Mouse (Mus musculus) CH12.LX (cell line): ENCODE results near the gene Krtap5-2. TPM values are rescaled to one million over a fixed set of nuclear protein-coding genes. Genes with fewer than 3 reads are reported as not detected.
"Not testable (repeated sequence)": the region's sequence is repeated elsewhere in the genome, so short reads cannot be mapped to it uniquely, and the experiment has no call there.

Experiments
- DNase-seq: peaks from one replicate; pipeline ENCODE4 v3.0.0-alpha.2; 2013; ENCODE audit errors: extremely low read depth
- H3K27ac ChIP-seq: 2 replicates; pipeline ENCODE4 v1.5.1; 2012; ENCODE audit warnings: low read depth, mild to moderate bottlenecking, control low read depth, moderate library complexity; ENCODE audit not compliant: insufficient read depth
- H3K27me3 ChIP-seq: replicated peaks from 2 replicates; pipeline ENCODE3; 2012; ENCODE audit warnings: inconsistent platforms
- H3K36me3 ChIP-seq, 2 experiments: replicated peaks in 1 of 2; 2 replicates each; pipeline versions ENCODE3 to v1.6.1; 2012; ENCODE audit warnings: inconsistent platforms in 1 of 2, low read length in 1 of 2, mild to moderate bottlenecking in 1 of 2, mixed read lengths in 1 of 2, moderate library complexity in 1 of 2; ENCODE audit not compliant: control insufficient read depth in 1 of 2, insufficient read depth in 1 of 2
- H3K4me1 ChIP-seq, 2 experiments: 2 replicates each; pipeline ENCODE4 v1.6.1; 2012; ENCODE audit warnings: inconsistent platforms in 1 of 2, moderate library complexity in 1 of 2; ENCODE audit not compliant: insufficient read depth in 2 of 2, control insufficient read depth in 1 of 2
- H3K4me2 ChIP-seq: 2 replicates; pipeline ENCODE4 v1.6.1; 2012; ENCODE audit warnings: low read depth, mild to moderate bottlenecking, control low read depth; ENCODE audit not compliant: poor library complexity, insufficient read depth, severe bottlenecking
- H3K4me3 ChIP-seq, 3 experiments: fragments of 150-350 bp in 1 of 3; sonication (generic) in 1 of 3; replicated peaks in 1 of 3; 2 replicates each; pipeline versions ENCODE3 to v1.5.1; 2011 to 2012; ENCODE audit warnings: low read depth in 2 of 3, low read length in 2 of 3, mild to moderate bottlenecking in 2 of 3, moderate library complexity in 2 of 3, control low read depth in 1 of 3, improper control_type of control experiment in 1 of 3, inconsistent platforms in 1 of 3, mixed read lengths in 1 of 3; ENCODE audit not compliant: poor library complexity in 1 of 3
- H3K79me2 ChIP-seq: replicated peaks from 2 replicates; pipeline ENCODE4 v1.6.1; 2012; ENCODE audit warnings: mild to moderate bottlenecking, moderate library complexity; ENCODE audit not compliant: control insufficient read depth, poor library complexity, insufficient read depth, severe bottlenecking; ENCODE audit errors: extremely low read depth
- H3K9ac ChIP-seq: 2 replicates; pipeline ENCODE4 v1.6.1; 2012; ENCODE audit warnings: low read depth, mild to moderate bottlenecking, control low read depth, moderate library complexity; ENCODE audit not compliant: insufficient read depth
- H3K9me3 ChIP-seq: replicated peaks from 2 replicates; pipeline ENCODE3; 2012; ENCODE audit warnings: low read length, inconsistent platforms, mixed read lengths
- CHD1 ChIP-seq: IDR thresholded peaks from 2 replicates; pipeline ENCODE4 v1.6.1; 2012; ENCODE audit warnings: low read depth, low read length, improper control_type of control experiment, inconsistent platforms
- ELF1 ChIP-seq: IDR thresholded peaks from 2 replicates; pipeline ENCODE4 v1.6.1; 2014; ENCODE audit warnings: low read depth, mild to moderate bottlenecking, inconsistent platforms, low read length, improper control_type of control experiment
- EP300 ChIP-seq: IDR thresholded peaks from 2 replicates; pipeline ENCODE4 v1.6.1; 2011; ENCODE audit warnings: low read length, improper control_type of control experiment
- ETS1 ChIP-seq: conservative IDR thresholded peaks from 2 replicates; pipeline ENCODE4 v1.6.1; 2012; ENCODE audit warnings: low read depth, mild to moderate bottlenecking, inconsistent platforms, low read length, improper control_type of control experiment, moderate library complexity
- GABPA ChIP-seq: IDR thresholded peaks from 2 replicates; pipeline ENCODE4 v1.6.1; 2012; ENCODE audit warnings: low read depth, low read length, improper control_type of control experiment, inconsistent platforms; ENCODE audit not compliant: insufficient replicate concordance
- MAFK ChIP-seq: IDR thresholded peaks from 2 replicates; pipeline ENCODE4 v1.6.1; 2011; ENCODE audit warnings: low read length, improper control_type of control experiment; ENCODE audit not compliant: insufficient replicate concordance
- MAZ ChIP-seq: IDR thresholded peaks from 2 replicates; pipeline ENCODE4 v1.6.1; 2012; ENCODE audit warnings: low read depth, mild to moderate bottlenecking, inconsistent platforms, low read length, improper control_type of control experiment, moderate library complexity
- MXI1 ChIP-seq: IDR thresholded peaks from 2 replicates; pipeline ENCODE4 v1.6.1; 2011; ENCODE audit warnings: mild to moderate bottlenecking, low read depth, low read length, improper control_type of control experiment
- NELFE ChIP-seq: IDR thresholded peaks from 2 replicates; pipeline ENCODE4 v1.6.1; 2011; ENCODE audit warnings: low read depth, low read length, improper control_type of control experiment
- RCOR1 ChIP-seq: conservative IDR thresholded peaks from 2 replicates; pipeline ENCODE4 v1.6.1; 2012; ENCODE audit warnings: low read depth, mild to moderate bottlenecking, inconsistent platforms, low read length, improper control_type of control experiment
- TCF12 ChIP-seq: IDR thresholded peaks from 2 replicates; pipeline ENCODE4 v1.6.1; 2014; ENCODE audit warnings: low read depth, mild to moderate bottlenecking, inconsistent platforms, low read length, improper control_type of control experiment
- UBTF ChIP-seq: IDR thresholded peaks from 2 replicates; pipeline ENCODE4 v1.6.1; 2012; ENCODE audit warnings: low read depth, mild to moderate bottlenecking, inconsistent platforms, low read length, improper control_type of control experiment, moderate library complexity
- USF2 ChIP-seq: conservative IDR thresholded peaks from 2 replicates; pipeline ENCODE4 v1.6.1; 2011; ENCODE audit warnings: low read depth, low read length, improper control_type of control experiment
- ZKSCAN1 ChIP-seq: IDR thresholded peaks from 2 replicates; pipeline ENCODE4 v1.6.1; 2012; ENCODE audit warnings: low read depth, inconsistent platforms, low read length, improper control_type of control experiment, borderline replicate concordance
- dilution Hi-C: fragments of 300-500 bp; cut with MboI; formaldehyde crosslinking; loops from 2 replicates; pipeline ENCODE4 v1.14.3; 2020; ENCODE audit warnings: low sequenced_read_pairs; ENCODE audit not compliant: extremely low pct_unique_long_range_greater_than_20kb, extremely low pct_ligation_motif_present
- in situ Hi-C: fragments of 300-500 bp; cut with MboI; formaldehyde crosslinking; loops from 3 replicates; pipeline ENCODE4 v1.14.3; 2019; ENCODE audit warnings: low sequenced_read_pairs, low pct_ligation_motif_present, low pct_unique_long_range_greater_than_20kb, mixed read lengths
- polyA plus RNA-seq: library from polyadenylated mRNA; unstranded; fragments of >175 nt; gene quantifications from 2 replicates; pipeline ENCODE4 v1.2.1, GENCODE M21; 2012; ENCODE audit warnings: low read depth; ENCODE audit not compliant: insufficient read length
- total RNA-seq, 2 experiments: library from RNA; depleted of rRNA; stranded (reverse); fragments of 300-350 nt in 1 of 2; fragments of >200 nt in 1 of 2; gene quantifications; 2 replicates each; pipeline ENCODE4 v1.2.3; 2012 to 2014

Gene Krtap5-2
- not detected in 2 replicates for total RNA-seq (2012; rRNA removed)
- not detected in 2 replicates for total RNA-seq (2014; rRNA removed)
- not detected in 2 replicates for polyA plus RNA-seq

DNA sequence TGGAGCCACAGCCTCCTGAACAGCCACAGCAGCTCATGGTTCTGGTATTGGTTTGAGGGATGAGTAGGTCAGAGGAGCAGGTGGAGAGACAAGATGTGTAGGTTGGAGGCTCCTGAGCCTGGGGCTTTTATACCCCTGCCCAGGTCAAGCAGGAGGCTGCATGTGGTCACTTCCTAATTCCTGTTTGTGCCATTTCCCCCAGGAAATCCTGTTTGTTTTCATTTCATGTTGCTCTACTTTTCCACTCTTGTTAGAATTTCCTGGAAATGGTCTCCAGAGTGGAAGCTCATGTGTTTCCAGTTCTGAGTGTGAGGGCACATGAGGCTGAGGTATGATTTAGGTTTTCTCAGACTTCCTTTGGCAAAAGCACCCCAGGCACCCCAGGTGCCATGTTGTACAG, at the start of gene Krtap5-2:
TSS of gene Krtap5-2 (minus strand) at position 101 of the 400 bp plus-strand sequence.
- H3K4me1 ChIP-seq, H3K9me3 ChIP-seq, H3K4me3 ChIP-seq, H3K9ac ChIP-seq, in situ Hi-C loops, H3K4me2 ChIP-seq, DNase-seq, dilution Hi-C loops, H3K79me2 ChIP-seq, H3K27ac ChIP-seq, H3K36me3 ChIP-seq: not testable (repeated sequence)
- H3K27me3 ChIP-seq: peaks cover 59% of the 10 kb centered on the region

DNA sequence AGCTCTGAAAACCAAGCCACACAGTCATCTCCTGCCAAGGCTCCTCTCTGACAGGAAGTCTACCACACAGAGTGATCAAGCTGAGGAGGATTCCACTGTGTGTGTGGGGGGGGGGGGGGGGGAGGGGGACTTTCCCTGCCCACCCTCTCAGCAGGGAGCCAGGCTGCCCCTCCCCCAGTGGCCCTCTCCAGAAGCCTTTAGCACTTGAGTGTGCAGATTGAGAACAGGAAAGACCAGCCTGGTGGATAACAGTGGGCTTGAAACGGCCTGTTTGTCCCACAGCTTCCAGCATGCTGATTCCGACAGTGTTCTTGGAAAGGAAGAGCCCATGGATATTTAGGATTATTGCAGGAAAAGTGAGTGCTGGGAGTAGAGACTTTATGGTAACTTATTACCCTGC, 48.7 kb upstream of the Krtap5-2 start:
- H3K36me3 ChIP-seq: no peaks in the 10 kb centered on the region
- no peak overlapping the region for H3K9ac ChIP-seq
- no peaks in the 10 kb centered on the region for H3K4me1 ChIP-seq
- in situ Hi-C loops: no loop called here
- dilution Hi-C loops: no loop called here
- no peak overlapping the region for H3K27ac ChIP-seq
- peaks cover 52% of the 10 kb centered on the region for H3K27me3 ChIP-seq
- H3K4me3 ChIP-seq: no peak overlapping the region
- H3K4me2 ChIP-seq: no peak overlapping the region
- DNase-seq: no peak
- no peaks in the 10 kb centered on the region for H3K79me2 ChIP-seq
- H3K9me3 ChIP-seq: peaks cover 3% of the 10 kb centered on the region
- TF ChIP-seq RCOR1: no peak
- no peak for TF ChIP-seq CHD1
- TF ChIP-seq MXI1: no peak
- TF ChIP-seq USF2: no peak
- no peak for TF ChIP-seq TCF12
- no peak for TF ChIP-seq MAFK
- TF ChIP-seq ETS1: no peak
- no peak for TF ChIP-seq ELF1
- no peak for TF ChIP-seq ZKSCAN1
- TF ChIP-seq NELFE: no peak
- no peak for TF ChIP-seq UBTF
- TF ChIP-seq EP300: no peak
- TF ChIP-seq GABPA: no peak
- TF ChIP-seq MAZ: no peak

GRCm38 (mm10) chr7:142212136-142212535, 36.3 kb upstream of the Krtap5-2 start:
- H3K79me2 ChIP-seq, DNase-seq, H3K4me1 ChIP-seq, in situ Hi-C loops, H3K4me3 ChIP-seq, H3K27ac ChIP-seq, H3K9ac ChIP-seq, H3K4me2 ChIP-seq, H3K9me3 ChIP-seq, dilution Hi-C loops, H3K36me3 ChIP-seq: not testable (repeated sequence)
- H3K27me3 ChIP-seq: peaks cover 55% of the 10 kb centered on the region
